Mouse (Mus musculus) hindbrain, embryonic 10.5 days (tissue): Measurements from ENCODE around the gene Ctu2. TPM values are rescaled to one million over a fixed set of nuclear protein-coding genes. Genes with fewer than 3 reads are reported as not detected.

Source experiments
- DNase-seq: peaks from one replicate; pipeline ENCODE4 v3.0.0-alpha.2; 2017; ENCODE audit warnings: low spot score
- H3K27ac ChIP-seq: fragments of 300-500 bp; sonication (generic); 2 replicates; pipeline ENCODE4 v1.5.1; 2016; ENCODE audit warnings: mild to moderate bottlenecking, moderate library complexity
- H3K27me3 ChIP-seq: fragments of 300-500 bp; sonication (generic); 2 replicates; pipeline ENCODE4 v1.6.1; 2016; ENCODE audit warnings: mild to moderate bottlenecking; ENCODE audit not compliant: poor library complexity, insufficient read depth, severe bottlenecking
- H3K36me3 ChIP-seq: fragments of 300-500 bp; sonication (generic); 2 replicates; pipeline ENCODE4 v1.6.1; 2016; ENCODE audit warnings: mild to moderate bottlenecking, moderate library complexity
- H3K4me1 ChIP-seq: fragments of 300-500 bp; sonication (generic); replicated peaks from 2 replicates; pipeline ENCODE4 v1.6.1; 2016; ENCODE audit warnings: mild to moderate bottlenecking
- H3K4me3 ChIP-seq: fragments of 300-500 bp; sonication (generic); 2 replicates; pipeline ENCODE4 v1.5.1; 2016; ENCODE audit warnings: mild to moderate bottlenecking, moderate library complexity
- H3K9me3 ChIP-seq: fragments of 300-500 bp; sonication (generic); 2 replicates; pipeline ENCODE4 v1.6.1; 2016; ENCODE audit warnings: mild to moderate bottlenecking, moderate library complexity
- WGBS: fragments of 180-500 bp; shearing (Covaris S2); methylation state at CpG from one replicate; pipeline ENCODE4 v1.1.7; 2016; 5-methylcytosine and 5-hydroxymethylcytosine counted together
- polyA plus RNA-seq: library from polyadenylated mRNA; unstranded; fragments of >200 nt; fragmentation: Nextera tagmentation; extraction: Ambion mirVana; gene quantifications from 2 replicates; pipeline ENCODE4 v1.2.1, GENCODE M21; 2016

The Ctu2 gene
- polyA plus RNA-seq, 1 experiment from 2014 or later = 74.7 TPM

GRCm38 (mm10) chr8:122520611-122521010, 44.7 kb downstream of the Ctu2 start:
- Histone ChIP-seq H3K27ac (peak overlapping the region; percentile 56), H3K36me3 (no peaks in the 10 kb centered on the region), H3K9me3 (no peaks in the 10 kb centered on the region), H3K4me1 (peaks cover 76% of the 10 kb centered on the region), H3K4me3 (no peak overlapping the region), H3K27me3 (peaks cover 8% of the 10 kb centered on the region; the same call in 1 of the 2 replicates)
- 67% methylated on average over 11 of the region's 11 CpGs for WGBS
- no peak for DNase-seq

- Histone ChIP-seq H3K4me1 (peaks cover 78% of the 10 kb centered on the region), H3K36me3 (no peaks in the 10 kb centered on the region), H3K9me3 (no peaks in the 10 kb centered on the region), H3K4me3 (peak overlapping the region; percentile 14; the same call in 1 of the 2 replicates), H3K27me3 (peaks cover 8% of the 10 kb centered on the region; the same call in 1 of the 2 replicates), H3K27ac (peak overlapping the region; percentile 78)
- WGBS = 49% methylated on average over 14 of the region's 14 CpGs
- DNase-seq = peak; percentile 18
These were observed 47.1 kb downstream of the Ctu2 start for GRCm38 (mm10) chr8:122522796-122523651.

- no peaks in the 10 kb centered on the region for H3K9me3 ChIP-seq
- no peak for DNase-seq
- H3K4me3 ChIP-seq = peak overlapping the region; percentile 26; the same call in 1 of the 2 replicates
- 30% methylated on average over 23 of the region's 23 CpGs for WGBS
- H3K27me3 ChIP-seq = peaks cover 8% of the 10 kb centered on the region; the same call in 1 of the 2 replicates
- H3K4me1 ChIP-seq = peaks cover 70% of the 10 kb centered on the region
- H3K27ac ChIP-seq = peak overlapping the region; percentile 78
- H3K36me3 ChIP-seq = no peaks in the 10 kb centered on the region
These were observed 47.9 kb downstream of the Ctu2 start for GRCm38 (mm10) chr8:122523652-122524360.

GRCm38 (mm10) chr8:122524506-122524905, 48.6 kb downstream of the Ctu2 start:
- Histone ChIP-seq H3K27ac (peak overlapping the region; percentile 78), H3K4me1 (peaks cover 65% of the 10 kb centered on the region)
- WGBS = 78% methylated on average over 6 of the region's 6 CpGs

GRCm38 (mm10) chr8:122525004-122525403, 49.1 kb downstream of the Ctu2 start:
- Histone ChIP-seq H3K27me3 (peaks cover 8% of the 10 kb centered on the region; the same call in 1 of the 2 replicates), H3K4me3 (no peak overlapping the region), H3K4me1 (peaks cover 61% of the 10 kb centered on the region), H3K9me3 (no peaks in the 10 kb centered on the region), H3K27ac (peak overlapping the region; percentile 78), H3K36me3 (no peaks in the 10 kb centered on the region)
- DNase-seq = no peak
- WGBS = 79% methylated on average over 6 of the region's 6 CpGs

More at GRCm38 (mm10) chr8:122524506-122524905, 48.6 kb downstream of the Ctu2 start:
- Histone ChIP-seq H3K4me3 (no peak overlapping the region), H3K9me3 (no peaks in the 10 kb centered on the region), H3K36me3 (no peaks in the 10 kb centered on the region), H3K27me3 (peaks cover 8% of the 10 kb centered on the region; the same call in 1 of the 2 replicates)
- DNase-seq = no peak

- Histone ChIP-seq H3K4me3 (no peak overlapping the region), H3K27ac (peak overlapping the region; percentile 78), H3K36me3 (no peaks in the 10 kb centered on the region), H3K4me1 (peaks cover 61% of the 10 kb centered on the region), H3K27me3 (peaks cover 8% of the 10 kb centered on the region; the same call in 1 of the 2 replicates), H3K9me3 (no peaks in the 10 kb centered on the region)
- 78% methylated on average over 3 of the region's 3 CpGs for WGBS
- no peak for DNase-seq
These were observed 50.1 kb downstream of the Ctu2 start for GRCm38 (mm10) chr8:122526084-122526483.

GRCm38 (mm10) chr8:122526526-122527170, 50.7 kb downstream of the Ctu2 start:
- Histone ChIP-seq H3K9me3 (no peaks in the 10 kb centered on the region), H3K36me3 (no peaks in the 10 kb centered on the region), H3K4me1 (peaks cover 66% of the 10 kb centered on the region), H3K4me3 (no peak overlapping the region), H3K27me3 (peaks cover 8% of the 10 kb centered on the region; the same call in 1 of the 2 replicates), H3K27ac (peak overlapping the region; percentile 78)
- WGBS = 75% methylated on average over 7 of the region's 7 CpGs
- no peak for DNase-seq

GRCm38 (mm10) chr8:122527937-122528336, 52.0 kb downstream of the Ctu2 start:
- DNase-seq = no peak
- Histone ChIP-seq H3K9me3 (no peaks in the 10 kb centered on the region), H3K4me1 (peaks cover 66% of the 10 kb centered on the region), H3K27ac (no peak overlapping the region), H3K27me3 (peaks cover 8% of the 10 kb centered on the region; the same call in 1 of the 2 replicates), H3K4me3 (no peak overlapping the region), H3K36me3 (no peaks in the 10 kb centered on the region)
- 95% methylated on average over 3 of the region's 3 CpGs for WGBS

GRCm38 (mm10) chr8:122529159-122529558, 53.2 kb downstream of the Ctu2 start:
- DNase-seq = no peak
- peaks cover 55% of the 10 kb centered on the region for H3K4me1 ChIP-seq
- no peak overlapping the region for H3K4me3 ChIP-seq
- H3K9me3 ChIP-seq = no peaks in the 10 kb centered on the region
- 89% methylated on average over 4 of the region's 4 CpGs for WGBS
- H3K36me3 ChIP-seq = no peaks in the 10 kb centered on the region
- H3K27me3 ChIP-seq = peaks cover 5% of the 10 kb centered on the region; the same call in 1 of the 2 replicates
- no peak overlapping the region for H3K27ac ChIP-seq

GRCm38 (mm10) chr8:122531312-122531711, 55.4 kb downstream of the Ctu2 start:
- 88% methylated on average over 8 of the region's 8 CpGs for WGBS

More at GRCm38 (mm10) chr8:122531312-122531711, 55.4 kb downstream of the Ctu2 start:
- Histone ChIP-seq H3K27me3 (no peaks in the 10 kb centered on the region), H3K36me3 (no peaks in the 10 kb centered on the region), H3K27ac (peak overlapping the region; percentile 13; the same call in 1 of the 2 replicates), H3K4me3 (no peak overlapping the region), H3K4me1 (peaks cover 39% of the 10 kb centered on the region), H3K9me3 (no peaks in the 10 kb centered on the region)
- no peak for DNase-seq
